Mouse (Mus musculus): ENCODE measurements around the gene P3h2.

The P3h2 gene

DNA sequence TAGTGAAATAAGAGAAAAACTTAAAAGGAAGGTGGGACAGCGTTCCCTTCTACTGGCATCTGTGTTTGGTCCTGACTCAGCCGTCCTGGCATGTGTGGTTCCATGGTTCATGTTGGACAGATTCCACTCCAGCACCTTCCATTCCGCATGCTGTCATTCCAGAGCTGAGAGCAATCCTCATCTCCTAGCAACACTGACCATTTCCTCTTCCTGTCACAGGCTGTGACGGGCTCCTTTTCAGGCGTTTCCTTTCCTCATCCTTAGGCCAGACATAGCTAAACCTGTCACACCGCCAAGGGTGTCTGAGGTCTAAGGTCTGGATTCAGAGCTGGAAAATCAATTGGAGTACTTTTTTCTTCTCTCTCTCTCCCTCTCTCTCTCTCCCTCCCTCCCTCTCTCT, 40.5 kb downstream of the P3h2 start:
- no peak for DNase-seq (ENCODE audit: low read depth)

DNA sequence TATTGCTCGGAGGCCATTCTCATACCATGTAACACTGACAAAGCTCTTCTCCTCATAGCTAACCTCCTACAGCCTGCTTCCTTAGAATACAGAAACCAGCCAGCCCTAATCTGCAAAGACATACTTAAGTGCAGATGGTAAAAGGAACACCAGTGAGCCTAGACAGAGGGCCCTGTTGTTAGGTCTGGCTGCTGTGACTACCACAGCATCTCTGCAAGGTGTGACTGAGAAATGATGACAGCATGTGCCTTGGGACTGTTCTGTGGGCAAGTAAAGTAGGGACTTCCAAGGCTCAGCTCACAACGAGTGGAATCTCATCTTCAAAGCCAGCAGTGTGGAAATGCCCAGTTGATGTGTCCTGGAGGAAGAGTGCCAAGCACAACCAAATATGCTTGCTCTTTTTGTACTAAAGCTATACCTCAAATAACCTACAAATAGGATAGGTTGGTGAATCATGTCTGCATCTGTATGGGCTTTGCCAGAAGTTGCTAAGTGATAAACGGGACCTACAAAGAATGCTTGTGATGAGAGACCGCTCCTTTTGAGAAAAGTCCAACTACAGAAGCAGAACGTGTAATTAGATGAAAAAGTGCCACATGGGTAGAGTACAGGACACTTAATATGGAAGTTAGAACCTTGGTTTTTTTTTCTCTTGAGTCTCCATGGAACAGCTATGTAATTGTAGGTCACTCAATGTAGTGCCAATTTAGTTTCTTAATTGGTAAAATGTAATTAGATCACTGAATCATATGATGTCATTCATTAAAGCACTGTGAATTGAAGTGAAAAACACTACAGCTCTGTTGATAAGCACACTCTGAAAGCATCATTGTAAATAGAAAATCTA, 45.1 kb downstream of the P3h2 start:
- DNase-seq (ENCODE audit: low read depth): no peak

DNA sequence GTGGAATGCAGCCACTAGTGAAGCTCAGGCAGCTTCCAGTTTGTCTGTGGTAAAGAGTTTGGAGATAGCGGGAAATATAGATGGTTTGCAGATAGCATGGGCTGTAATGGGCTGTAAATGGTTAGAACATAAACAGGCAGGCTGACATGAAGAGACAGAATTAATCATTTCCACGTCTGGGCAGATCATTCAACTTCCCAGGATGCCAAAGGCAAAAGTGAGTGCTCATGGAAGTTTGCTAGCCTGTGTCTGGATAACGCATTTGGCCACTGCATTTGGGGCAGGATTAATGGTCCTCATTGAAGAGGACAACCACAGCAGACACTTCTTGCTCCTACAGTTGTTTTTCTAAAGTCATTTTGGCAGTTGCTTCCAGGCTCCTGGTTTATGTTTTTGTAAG, 52.0 kb downstream of the P3h2 start:
- DNase-seq (ENCODE audit: low read depth): no peak

DNA sequence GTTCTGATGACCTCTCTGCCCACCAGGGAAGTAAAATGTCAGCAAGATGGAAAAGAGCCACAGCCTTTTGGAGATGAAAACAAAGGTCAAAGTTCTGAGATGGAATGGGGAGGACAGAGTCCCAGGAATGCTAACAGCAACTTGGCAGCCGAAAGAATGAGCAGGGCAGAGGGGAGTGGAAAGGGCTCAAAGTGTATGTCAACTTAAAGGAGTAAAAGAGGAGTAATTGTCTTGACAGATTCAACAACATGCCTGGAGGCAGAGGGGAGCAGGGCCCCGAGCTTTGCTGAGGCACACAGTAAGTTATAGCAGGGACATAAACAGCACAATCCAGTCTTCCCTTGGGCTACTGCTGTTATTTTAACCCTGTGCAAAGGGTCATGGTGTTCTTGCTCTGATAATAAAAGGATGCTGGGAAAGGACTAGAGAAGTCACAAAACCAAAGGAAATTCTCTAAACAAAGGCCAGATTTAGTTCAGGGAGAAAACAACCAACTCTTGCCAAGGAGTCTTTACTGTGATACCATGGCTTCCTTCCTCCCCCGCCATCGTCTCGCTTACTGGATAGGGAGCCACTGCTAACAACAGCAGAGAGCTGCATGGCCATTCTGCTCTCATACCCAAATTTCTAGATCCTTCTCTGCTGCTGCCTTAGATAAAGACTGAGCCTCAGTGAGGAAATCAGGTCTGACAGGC, 56.0 kb downstream of the P3h2 start:
- no peak for DNase-seq (ENCODE audit: low read depth)

DNA sequence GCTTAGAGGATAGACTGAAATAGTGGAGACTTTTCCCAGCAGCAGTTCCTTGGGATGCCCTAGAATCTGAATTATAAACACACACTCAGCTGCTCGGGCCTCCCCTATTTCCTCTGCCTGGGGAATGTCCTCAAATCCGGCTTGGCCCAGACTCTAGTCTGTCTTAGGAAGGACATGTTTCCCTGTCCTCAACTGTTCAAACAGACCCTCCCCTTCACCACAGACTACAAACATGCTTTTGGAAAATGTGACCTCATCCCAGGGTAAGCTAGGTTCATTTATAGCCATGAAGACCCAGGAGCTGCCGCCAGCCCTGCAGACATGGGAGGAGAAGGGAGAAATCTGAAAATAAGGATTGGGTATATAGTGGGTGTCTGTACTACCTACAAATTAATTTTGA, 57.7 kb downstream of the P3h2 start:
- no peak for DNase-seq (ENCODE audit: low read depth)

DNA sequence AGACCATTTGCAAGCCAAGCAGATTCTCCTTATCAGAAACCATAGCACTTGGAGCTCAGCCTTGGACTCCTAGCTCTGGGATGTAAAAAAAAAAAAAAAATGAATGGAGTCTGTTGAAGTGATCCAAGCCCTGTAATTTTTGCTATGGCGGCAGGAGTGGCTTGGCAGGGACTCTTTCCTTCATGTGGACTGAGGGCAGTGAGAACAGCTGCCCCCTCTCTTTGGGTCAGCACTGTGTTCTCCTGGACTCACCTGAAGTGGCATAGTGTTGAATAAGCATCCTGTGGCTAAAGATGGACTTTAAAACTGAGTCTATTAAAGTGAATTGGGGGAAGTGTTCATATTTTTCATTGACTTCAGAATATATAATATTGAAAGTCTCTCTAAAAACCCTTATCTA, 58.2 kb downstream of the P3h2 start:
- no peak for DNase-seq (ENCODE audit: low read depth)

DNA sequence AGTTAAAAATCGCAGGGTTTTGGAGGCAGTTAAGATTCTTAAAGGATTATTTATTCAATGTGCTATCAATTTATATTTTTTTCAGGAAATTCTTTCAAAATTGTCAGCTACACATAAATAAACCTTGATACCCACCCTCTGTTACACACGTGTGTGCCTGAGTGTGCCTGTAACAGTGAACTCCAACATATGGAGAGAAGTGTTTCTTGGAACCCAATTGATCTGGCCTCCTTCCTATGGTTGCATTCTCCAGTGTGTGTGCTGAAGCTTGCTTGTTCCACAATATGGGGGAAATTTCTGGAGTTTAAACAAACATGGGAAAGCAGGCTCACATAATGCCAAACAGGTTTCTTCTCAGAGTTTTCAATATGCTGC, 63.7 kb downstream of the P3h2 start:
- no peak for DNase-seq (ENCODE audit: low read depth)

DNA sequence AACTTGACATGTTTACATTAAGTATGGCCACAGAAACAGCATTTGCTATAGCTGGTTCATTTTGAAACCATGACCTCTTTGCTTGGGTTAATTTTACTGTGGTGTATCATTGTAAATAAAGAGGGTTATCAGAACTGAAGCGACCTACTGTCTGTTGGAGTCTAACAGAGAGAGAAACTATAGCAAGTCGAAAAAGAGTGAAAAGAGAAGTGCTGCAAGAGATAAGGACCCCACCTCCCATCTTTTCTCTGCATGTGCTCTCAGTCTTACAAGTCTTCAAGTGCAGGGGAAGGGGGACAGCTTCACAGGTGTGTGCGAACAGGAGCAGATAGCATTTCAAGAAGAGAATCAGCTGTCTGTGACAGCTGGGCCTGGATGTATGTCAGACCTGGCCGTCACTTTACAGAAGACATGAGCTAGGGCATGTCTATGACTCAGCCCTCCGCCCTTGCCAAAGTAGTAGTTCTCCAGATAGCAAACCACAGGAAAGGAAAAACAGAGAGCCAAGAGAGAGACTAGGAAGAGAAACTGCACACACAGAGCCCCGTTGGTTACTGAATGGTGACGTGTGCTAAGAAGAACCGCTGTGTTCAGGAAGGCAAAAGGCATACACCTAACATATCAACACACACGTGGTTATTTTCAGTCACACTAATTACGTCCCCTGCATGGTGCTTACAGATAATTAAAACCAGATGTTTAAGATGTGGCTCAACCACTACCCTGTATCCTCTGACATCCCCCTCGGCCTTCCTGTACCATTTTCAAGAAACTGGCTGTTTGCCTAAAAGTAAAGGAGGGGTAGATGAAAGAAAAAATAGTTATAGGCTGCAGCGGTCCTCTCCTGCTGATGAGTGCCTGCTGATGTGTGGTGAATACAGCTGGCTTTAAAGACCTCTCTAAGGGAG, 64.3 kb downstream of the P3h2 start:
- DNase-seq (ENCODE audit: low read depth): peak; percentile 7

DNA sequence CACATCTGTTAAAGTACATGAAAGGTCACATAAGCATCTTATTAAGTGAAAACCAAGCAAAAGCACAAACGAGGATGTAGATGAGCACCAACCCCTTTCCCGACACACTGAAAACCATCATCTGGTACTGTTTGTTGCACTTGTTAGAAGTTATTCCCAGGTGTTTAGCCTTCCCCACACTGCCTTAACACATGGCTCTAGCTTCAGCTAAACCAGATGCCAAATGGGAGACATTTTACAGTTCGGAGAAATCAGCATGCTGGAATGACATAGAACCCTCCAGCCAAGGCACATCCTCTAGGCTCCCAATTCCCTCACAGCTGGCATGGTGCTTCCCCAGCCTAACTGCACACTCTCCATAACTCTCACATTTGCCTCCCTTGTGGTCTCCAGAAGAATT, 66.3 kb downstream of the P3h2 start:
- no peak for DNase-seq (ENCODE audit: low read depth)

DNA sequence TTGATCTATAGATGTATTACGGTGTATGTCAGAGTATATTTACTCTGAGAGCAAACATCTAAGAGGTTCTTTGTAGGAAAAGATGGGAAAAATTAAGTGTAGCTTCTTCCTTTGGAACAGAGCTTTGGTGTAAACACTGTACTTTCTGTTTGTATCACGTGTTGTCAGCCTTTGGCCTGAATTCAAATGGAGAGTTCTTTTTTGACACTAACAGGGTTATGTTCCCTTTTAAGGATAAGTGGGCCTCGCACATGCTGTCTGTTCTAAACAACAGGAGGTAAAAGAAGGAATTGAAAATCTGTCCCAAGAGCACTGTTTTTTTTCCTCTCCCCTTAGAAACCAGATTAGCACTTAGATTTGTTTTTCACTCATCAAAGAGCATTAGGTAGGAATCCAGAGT, 70.1 kb downstream of the P3h2 start:
- no peak for DNase-seq (ENCODE audit: low read depth)

DNA sequence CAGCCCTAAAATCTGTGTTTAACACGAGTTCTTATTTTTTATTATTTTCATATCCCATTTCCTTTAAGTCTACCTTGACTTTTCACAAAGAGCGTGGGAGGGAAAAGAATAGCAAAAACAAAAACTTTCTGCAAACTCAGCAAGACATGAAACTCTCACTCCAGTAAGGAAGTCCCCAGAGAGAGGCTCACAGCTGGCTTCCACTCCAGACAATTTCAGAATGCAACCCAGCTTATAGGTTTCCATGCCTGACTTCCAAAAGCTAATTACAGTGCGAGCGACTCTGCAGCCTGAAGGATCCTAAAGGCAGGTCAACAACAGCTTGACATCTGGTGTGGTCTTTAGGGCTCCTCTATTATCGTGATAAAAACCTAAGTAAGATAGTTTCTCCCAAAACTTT, 70.5 kb downstream of the P3h2 start:
- DNase-seq (ENCODE audit: low read depth): no peak

DNA sequence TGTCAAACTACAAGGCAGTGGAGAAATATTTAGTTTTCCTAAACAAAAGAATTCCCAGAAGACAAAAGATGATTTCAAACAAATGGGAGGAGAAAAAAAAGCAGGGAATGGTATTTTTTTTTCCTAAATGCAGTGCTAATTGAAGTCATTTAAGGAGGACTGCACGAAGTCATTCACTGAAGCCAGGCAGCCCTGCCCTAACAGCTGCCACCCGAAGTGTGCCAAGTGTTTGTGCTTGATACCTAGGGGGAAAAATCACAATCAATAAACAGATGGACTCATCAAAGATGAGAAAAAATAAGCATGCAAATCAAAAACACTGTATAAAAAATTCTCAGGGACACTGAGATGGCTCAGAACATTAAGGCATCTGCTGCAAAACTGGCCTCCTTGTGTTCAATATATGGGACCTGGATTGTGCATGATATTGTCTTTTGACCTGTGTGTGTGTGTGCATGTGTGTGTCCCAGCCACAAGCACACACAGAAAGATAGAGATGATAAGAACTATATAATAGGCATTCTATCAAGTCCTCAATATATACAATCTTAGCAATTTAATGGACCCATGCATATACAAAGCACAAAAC, 76.1 kb downstream of the P3h2 start:
- no peak for DNase-seq (ENCODE audit: low read depth)

DNA sequence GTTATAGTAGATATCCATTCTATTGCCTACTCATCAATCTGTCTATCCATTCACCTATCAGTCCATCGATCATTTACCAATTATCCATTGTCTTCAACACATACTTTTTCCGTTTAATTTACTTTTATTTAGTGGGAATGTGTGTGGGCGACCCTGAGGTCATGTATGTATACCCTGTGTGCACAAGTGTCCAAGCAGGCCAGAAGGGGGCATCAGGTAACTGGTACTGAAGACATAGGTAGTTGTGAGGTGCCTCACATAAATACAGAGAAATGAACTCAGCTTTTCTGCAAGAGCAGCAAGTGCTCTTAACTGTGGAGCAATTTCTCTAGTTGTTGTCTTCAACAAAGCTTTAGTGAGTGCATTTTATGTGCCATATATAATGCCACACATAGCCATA, 79.2 kb downstream of the P3h2 start:
- DNase-seq (ENCODE audit: low read depth): no peak

DNA sequence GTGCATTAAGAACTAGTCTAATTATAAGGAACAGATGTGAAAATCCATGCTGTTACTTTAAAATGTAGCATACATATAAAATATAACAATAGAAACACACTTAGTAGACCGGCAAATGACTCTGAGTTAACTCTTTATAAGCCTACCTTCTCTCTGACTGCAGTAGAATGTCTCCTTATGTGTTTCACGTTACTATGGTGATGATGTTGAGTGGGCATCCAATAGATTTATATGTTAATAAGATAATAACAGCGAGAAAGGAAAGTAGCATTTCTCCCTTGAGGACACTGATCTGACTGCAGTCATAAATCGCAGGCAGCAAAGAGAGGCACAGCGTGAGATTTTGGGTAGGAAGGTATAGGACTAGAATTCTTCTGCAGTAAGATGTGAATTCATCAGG, 81.0 kb downstream of the P3h2 start:
- no peak for DNase-seq (ENCODE audit: low read depth)

DNA sequence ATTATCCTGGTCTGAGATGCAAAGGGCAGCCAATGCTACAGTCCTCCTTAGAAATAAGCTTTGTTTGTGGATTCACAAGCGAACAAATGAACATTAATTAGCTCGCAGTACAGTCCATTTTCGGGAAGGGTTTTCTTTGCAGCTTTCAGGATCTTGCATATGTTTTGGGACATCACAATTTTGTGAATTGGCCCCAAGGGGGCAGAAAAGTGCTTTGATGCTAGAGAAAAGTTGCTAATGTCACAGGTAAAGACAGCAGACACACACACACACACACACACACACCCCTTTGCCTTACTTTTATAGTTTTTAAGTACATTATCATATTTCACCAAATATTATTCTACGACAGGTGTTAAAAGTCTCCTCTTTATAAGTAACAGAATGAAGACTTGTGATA, 82.2 kb downstream of the P3h2 start:
- DNase-seq (ENCODE audit: low read depth): no peak

DNA sequence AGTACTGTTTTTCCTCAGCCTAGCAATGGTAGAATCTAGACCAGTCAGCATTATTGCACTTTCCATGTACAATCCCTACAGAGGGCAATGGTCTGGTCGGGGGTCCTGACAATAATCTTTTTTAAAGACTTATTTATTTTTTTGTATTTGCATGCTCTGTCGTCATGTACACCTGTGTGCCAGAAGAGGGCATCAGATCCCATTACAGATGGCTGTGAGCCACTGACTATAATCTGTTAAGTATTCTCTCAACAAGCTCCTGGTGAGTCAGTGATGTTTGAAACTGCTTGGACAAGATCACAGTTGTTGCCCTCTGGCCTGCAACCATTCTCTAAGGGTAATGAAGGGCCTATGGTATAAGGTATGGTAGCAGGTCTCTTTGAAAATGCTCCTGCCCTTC, 83.8 kb downstream of the P3h2 start:
- DNase-seq (ENCODE audit: low read depth): no peak

DNA sequence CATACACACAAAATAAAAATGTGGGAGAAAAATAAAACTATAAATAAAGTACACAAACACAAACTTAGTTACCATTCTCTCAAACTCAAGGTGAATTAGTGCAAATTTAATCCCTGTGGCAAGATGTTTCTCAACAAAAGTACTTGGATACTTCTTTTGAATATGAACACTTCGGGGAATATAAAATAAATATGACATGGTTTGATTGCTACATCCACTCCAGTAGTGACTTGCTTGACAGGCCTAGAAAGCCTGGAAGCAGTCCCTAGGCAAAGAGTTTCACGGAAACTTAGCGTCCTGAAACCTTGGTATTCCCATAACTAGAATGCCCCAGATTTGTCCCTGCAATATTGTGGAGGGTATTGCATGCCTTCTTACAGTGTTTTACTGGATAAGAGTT, 99.8 kb downstream of the P3h2 start:
- no peak for DNase-seq (ENCODE audit: low read depth)

DNA sequence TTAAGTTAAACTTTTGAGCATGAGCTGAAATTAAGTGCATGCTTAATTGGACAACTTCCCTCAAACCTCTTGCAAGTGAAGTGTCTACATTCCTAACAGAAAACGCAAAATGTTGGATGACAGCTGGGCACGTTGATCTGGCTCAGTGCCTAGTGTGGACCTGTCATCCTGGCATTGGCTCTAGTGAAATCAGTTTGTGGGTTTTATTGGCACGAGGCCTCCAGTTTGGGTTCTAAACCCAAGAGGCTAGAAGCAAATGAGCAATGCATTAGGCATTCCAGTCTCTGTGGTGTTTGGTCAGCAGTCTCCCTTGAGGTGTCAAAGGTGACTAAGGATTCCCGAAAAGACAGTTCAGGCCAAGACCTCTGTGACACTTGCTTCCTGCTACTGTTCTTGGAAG, 102.3 kb downstream of the P3h2 start:
- DNase-seq (ENCODE audit: low read depth): no peak

DNA sequence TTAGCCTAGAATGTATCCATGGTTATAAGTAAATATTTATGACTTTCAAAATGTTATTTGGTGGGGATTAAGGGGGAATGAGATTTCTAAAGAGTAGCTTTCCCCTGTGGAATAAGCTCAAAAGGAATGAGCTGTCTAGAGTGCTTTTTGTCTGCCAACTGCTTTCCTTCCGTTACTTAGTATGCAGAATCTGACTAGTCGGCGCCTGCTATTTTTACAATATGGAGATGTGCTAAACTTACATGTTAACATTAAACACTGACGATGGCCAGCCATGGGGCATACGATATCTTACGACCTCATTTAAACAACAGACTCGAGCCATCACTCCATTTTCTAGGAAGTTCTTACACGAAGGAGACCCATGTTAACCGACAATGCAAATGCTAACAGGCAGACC, 102.7 kb downstream of the P3h2 start:
- DNase-seq (ENCODE audit: low read depth): no peak

DNA sequence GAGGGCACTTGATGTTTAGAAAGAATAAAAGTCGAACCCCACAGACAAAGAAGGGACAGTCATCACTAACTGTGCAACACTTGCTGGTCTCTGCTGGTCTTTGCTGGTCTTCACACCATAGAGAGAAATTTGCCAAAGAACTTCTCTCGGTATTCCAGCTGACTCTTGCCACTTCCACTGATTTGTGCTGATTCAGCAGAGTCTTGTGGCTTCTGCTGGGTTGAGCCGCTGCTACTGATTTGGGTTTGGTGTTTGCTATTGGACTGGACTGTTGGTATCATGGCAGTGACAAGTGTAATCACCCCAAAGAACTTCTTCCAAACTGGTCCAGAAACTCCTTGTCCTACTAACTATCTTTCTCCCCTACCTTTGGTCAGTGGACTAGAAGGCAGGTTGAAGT, 111.0 kb downstream of the P3h2 start:
- no peak for DNase-seq (ENCODE audit: low read depth)

DNA sequence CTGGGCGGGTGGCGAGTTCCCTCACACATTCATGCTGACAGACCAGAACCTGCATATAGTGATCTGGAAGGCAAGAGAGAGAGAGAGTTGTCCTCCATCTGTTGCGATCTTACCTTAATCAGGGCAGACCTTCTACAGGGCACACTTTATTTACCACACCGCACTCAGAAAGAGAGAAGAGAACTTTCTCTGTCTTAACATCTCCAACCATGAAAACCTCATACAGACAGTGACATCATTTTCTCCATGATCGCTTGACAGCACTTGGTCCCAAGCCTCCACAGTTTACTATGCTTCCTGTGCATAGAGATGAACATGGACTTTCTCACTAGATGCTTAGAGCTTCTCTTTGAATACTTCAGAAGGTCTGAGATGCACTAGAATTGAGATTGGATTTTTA, 118.4 kb downstream of the P3h2 start:
- DNase-seq (ENCODE audit: low read depth): no peak

DNA sequence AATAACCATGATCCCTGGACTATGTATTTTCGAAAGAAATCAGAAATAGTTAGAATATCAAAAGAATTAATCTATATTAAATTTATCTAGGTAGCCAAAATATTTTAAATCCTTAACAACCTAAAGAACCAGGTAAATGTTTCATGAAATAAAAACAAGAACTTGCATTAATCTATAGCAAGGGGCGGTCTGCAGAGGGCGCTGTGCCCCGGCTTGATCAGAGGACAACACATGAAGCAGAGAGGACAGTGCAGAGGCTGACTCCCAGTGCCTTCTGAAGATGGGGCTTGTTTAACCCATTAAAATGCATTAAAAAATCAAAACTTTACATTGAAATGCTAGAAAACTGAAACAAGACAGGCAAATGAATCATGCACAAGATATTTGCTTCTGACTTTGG, 121.9 kb downstream of the P3h2 start:
- no peak for DNase-seq (ENCODE audit: low read depth)

DNA sequence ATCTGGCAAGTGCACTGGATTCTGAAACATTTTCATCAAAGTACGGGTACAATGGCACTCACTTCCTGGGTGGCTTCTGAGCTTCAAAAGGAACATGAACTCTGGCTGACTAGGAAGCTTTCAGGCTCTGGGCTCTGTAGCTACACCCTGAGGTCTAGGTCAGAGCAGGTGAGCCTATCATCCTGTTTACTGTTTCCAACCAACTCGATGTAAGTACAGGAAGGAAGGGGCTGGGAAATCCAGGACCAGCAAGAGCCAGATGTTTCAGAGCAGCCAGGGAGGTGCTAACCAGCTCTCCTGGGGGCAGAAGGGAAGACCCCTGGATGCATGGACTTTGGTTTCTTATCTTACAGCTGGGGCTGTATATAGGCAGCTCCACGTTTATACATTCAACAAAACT, 126.5 kb downstream of the P3h2 start:
- DNase-seq (ENCODE audit: low read depth): no peak
